Mouse (Mus musculus) kidney, embryonic 16.5 days (tissue): ENCODE data around the gene Atox1. TPM values are rescaled to one million over a fixed set of nuclear protein-coding genes. Genes with fewer than 3 reads are reported as not detected.

ENCODE experiments used
- ATAC-seq: fragments of 200-750 bp; cut with Nextera tagmentation; 2 replicates; pipeline ENCODE4 v1.8.0; 2017; ENCODE audit warnings: moderate TSS enrichment; ENCODE audit not compliant: low FRiP score, low TSS enrichment
- H3K27ac ChIP-seq: fragments of 300-500 bp; sonication (generic); 2 replicates; pipeline ENCODE4 v1.5.1; 2014; ENCODE audit warnings: low read length
- H3K27me3 ChIP-seq: fragments of 300-500 bp; sonication (generic); 2 replicates; pipeline ENCODE4 v1.6.1; 2014; ENCODE audit warnings: low read length, control low read depth, mixed read lengths; ENCODE audit not compliant: insufficient read depth
- H3K36me3 ChIP-seq: fragments of 300-500 bp; sonication (generic); 2 replicates; pipeline ENCODE4 v1.6.1; 2014; ENCODE audit warnings: low read length, control low read depth, mixed read lengths; ENCODE audit not compliant: insufficient read depth
- H3K4me1 ChIP-seq: fragments of 300-500 bp; sonication (generic); 2 replicates; pipeline ENCODE4 v1.6.1; 2014; ENCODE audit warnings: low read length, control low read depth, mixed read lengths; ENCODE audit not compliant: insufficient read depth
- H3K4me2 ChIP-seq: fragments of 300-500 bp; sonication (generic); replicated peaks from 2 replicates; pipeline ENCODE4 v1.6.1; 2014; ENCODE audit warnings: low read depth, low read length
- H3K4me3 ChIP-seq: fragments of 300-500 bp; sonication (generic); 2 replicates; pipeline ENCODE4 v1.5.1; 2014; ENCODE audit warnings: mild to moderate bottlenecking, low read length
- H3K9ac ChIP-seq: fragments of 300-500 bp; sonication (generic); replicated peaks from 2 replicates; pipeline ENCODE4 v1.6.1; 2014; ENCODE audit warnings: low read length
- H3K9me3 ChIP-seq: fragments of 300-500 bp; sonication (generic); 2 replicates; pipeline ENCODE4 v1.6.1; 2016; ENCODE audit warnings: low read length, control low read depth
- WGBS: fragments of 180-500 bp; shearing (Covaris S2); extraction: QIAGEN DNeasy Blood & Tissue Kit; methylation state at CpG from one replicate; pipeline ENCODE4 v1.1.7; 2014; 5-methylcytosine and 5-hydroxymethylcytosine counted together
- polyA plus RNA-seq: library from polyadenylated mRNA; unstranded; fragments of >200 nt; fragmentation: Nextera tagmentation; extraction: Ambion mirVana; gene quantifications from 2 replicates; pipeline ENCODE4 v1.2.1, GENCODE M21; 2015

Atox1 gene
- polyA plus RNA-seq, 1 experiment from 2014 or later, result 406 TPM

DNA sequence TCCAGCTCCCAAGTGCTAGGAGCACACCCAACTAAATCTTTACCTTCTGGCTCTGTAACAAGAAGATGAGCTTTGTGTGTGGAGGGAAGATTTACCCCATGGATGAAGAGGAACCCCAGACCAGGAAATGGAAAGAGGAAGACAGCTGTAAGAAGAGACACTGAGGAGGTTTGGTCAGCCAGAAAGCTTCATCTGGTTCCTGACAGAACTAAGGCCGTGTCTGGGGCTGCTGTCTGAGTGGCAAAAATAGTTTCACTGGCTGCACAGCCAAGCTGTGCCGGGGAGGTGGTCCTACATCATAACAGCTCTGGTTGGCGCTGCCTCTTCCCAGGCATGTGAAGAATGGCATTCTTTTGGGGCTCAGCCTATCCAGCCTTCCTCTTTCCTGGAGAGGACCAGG lies 28.1 kb downstream of the Atox1 start:
- Histone ChIP-seq H3K27ac (0 out of 2 replicates have a peak overlapping the region, but pooled peaks have one; percentile 13), H3K4me1 (peaks cover 11% of the 10 kb centered on the region), H3K27me3 (no peaks in the 10 kb centered on the region), H3K4me3 (no peak overlapping the region), H3K4me2 (no peak overlapping the region), H3K9me3 (no peaks in the 10 kb centered on the region), H3K36me3 (no peaks in the 10 kb centered on the region), H3K9ac (no peak overlapping the region)
- WGBS, result 65% methylated on average over 3 of the region's 3 CpGs
- no peak for ATAC-seq

DNA sequence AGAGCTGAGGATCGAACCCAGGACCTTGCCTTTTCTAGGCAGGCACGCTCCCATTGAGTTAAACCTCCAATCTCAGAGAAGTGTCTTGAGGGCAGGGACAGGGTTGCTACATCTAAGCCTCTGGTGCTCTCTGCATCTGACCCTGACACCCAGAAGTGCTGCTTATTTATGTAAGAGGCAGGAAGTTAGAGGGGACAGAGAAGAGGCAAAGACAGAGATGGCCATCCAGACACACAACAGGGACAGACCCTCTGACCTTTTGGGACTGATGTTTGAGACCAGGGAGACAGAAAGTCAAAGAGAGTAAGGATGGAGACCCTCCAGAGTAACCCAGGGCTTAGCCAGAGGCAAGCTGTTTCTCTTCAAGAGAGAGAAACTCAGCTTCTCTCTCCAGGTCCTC lies 31.1 kb downstream of the Atox1 start:
- 91% methylated on average over 2 of the region's 2 CpGs for WGBS
- H3K9ac ChIP-seq, result no peak overlapping the region
- peaks cover 27% of the 10 kb centered on the region for H3K4me1 ChIP-seq
- no peaks in the 10 kb centered on the region for H3K9me3 ChIP-seq
- no peaks in the 10 kb centered on the region for H3K36me3 ChIP-seq
- no peaks in the 10 kb centered on the region for H3K27me3 ChIP-seq
- H3K4me2 ChIP-seq, result no peak overlapping the region
- no peak for ATAC-seq
- no peak overlapping the region for H3K27ac ChIP-seq
- no peak overlapping the region for H3K4me3 ChIP-seq

GRCm38 (mm10) chr11:55428186-55429012 lies 32.6 kb downstream of the Atox1 start:
- no peak overlapping the region for H3K4me3 ChIP-seq
- peak overlapping the region; percentile 97 for H3K27ac ChIP-seq
- H3K4me2 ChIP-seq, result 0 out of 2 replicates have a peak overlapping the region, but pooled peaks have one; percentile 23
- peaks cover 43% of the 10 kb centered on the region for H3K4me1 ChIP-seq
- H3K27me3 ChIP-seq, result no peaks in the 10 kb centered on the region
- H3K9me3 ChIP-seq, result no peaks in the 10 kb centered on the region
- peak overlapping the region; percentile 60 for H3K9ac ChIP-seq
- no peaks in the 10 kb centered on the region for H3K36me3 ChIP-seq
- 32% methylated on average over 16 of the region's 16 CpGs for whole genome bisulfite sequencing
- peak; percentile 93 for ATAC-seq

- H3K9ac ChIP-seq, result peak overlapping the region; percentile 32; the same call in 1 of the 2 replicates
These were observed 36.2 kb downstream of the Atox1 start for GRCm38 (mm10) chr11:55424746-55425360.

DNA sequence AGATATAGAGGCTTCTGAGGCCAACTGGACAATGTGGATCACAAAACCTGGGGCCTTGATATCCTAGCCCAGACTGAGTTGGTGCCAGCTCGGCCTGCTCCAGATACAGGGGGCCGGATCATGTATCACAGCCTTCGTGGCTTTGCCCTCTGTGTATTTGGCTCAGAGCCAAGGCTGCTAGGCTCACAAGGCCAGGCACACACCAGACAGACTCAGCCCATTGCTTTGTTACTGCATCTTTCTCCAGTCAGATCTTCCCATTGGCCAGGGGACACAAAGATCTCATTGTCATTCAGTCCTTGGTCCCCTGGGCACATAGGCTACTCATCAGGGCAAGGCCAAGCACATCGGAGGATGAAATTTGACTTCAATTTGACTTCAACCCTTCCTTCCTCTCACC lies 37.3 kb downstream of the Atox1 start:
- H3K9ac ChIP-seq, result no peak overlapping the region
- peak overlapping the region; percentile 47; the same call in 1 of the 2 replicates for H3K27ac ChIP-seq
- H3K4me3 ChIP-seq, result no peak overlapping the region
- no peaks in the 10 kb centered on the region for H3K36me3 ChIP-seq
- ATAC-seq, result no peak
- no peak overlapping the region for H3K4me2 ChIP-seq
- no peaks in the 10 kb centered on the region for H3K27me3 ChIP-seq
- H3K4me1 ChIP-seq, result peaks cover 48% of the 10 kb centered on the region
- H3K9me3 ChIP-seq, result no peaks in the 10 kb centered on the region
- WGBS, result 19% methylated on average over 4 of the region's 4 CpGs

More at GRCm38 (mm10) chr11:55424746-55425360, 36.2 kb downstream of the Atox1 start:
- Histone ChIP-seq H3K27me3 (no peaks in the 10 kb centered on the region), H3K36me3 (no peaks in the 10 kb centered on the region), H3K4me1 (peaks cover 50% of the 10 kb centered on the region), H3K9me3 (no peaks in the 10 kb centered on the region), H3K4me3 (no peak overlapping the region), H3K27ac (peak overlapping the region; percentile 15; the same call in 1 of the 2 replicates), H3K4me2 (no peak overlapping the region)
- no peak for ATAC-seq
- WGBS, result 70% methylated on average over 8 of the region's 8 CpGs

- 100% methylated on average over 1 of the region's 1 CpGs for WGBS
- H3K9ac ChIP-seq, result no peak within 1 kb of the TSS
- no peaks in the 10 kb centered on the region for H3K9me3 ChIP-seq
- H3K36me3 ChIP-seq, result no peaks in the 10 kb centered on the region
- no peak within 1 kb of the TSS for H3K4me2 ChIP-seq
- H3K4me1 ChIP-seq, result peaks cover 41% of the 10 kb centered on the region
- no peak for ATAC-seq
- peak within 1 kb of the TSS; percentile 47; the same call in 1 of the 2 replicates for H3K27ac ChIP-seq
- no peaks in the 10 kb centered on the region for H3K27me3 ChIP-seq
- H3K4me3 ChIP-seq, result no peak within 1 kb of the TSS
These were observed 38.1 kb downstream of the Atox1 start, which contains the start of gene Sparc for GRCm38 (mm10) chr11:55422978-55423377. Gene Sparc (minus strand): TSS chr11:55423183.

DNA sequence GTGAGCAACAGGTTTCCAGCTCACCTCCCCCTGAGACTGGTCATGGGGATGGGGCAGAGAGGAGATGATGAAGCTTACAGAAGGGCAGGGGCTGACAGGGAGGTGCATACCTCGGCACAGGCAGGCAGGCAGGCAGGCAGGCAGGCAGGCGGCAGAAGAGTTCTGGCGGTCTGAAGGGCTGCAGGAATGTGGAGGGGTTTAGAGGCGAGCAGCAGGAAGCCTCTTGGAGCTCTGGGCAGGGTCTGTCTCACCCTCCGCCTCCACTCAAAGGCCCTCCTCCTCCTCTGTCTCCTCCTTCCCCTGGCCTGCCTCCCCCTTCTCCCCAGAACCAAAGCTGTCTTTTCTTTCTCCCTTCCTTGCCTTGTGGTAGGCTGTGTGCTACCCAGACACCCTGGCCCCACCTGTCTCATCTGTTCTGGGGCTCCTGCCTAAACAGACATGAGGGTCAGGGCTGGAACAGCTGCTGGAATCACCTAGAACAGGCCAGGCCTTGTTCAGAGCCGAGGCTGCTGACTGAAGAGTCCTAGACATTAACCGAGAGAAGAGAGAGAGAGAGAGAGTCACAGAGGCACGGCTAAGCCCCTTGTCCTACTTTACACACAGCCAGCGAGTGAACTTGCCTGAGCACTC lies 41.2 kb downstream of the Atox1 start:
- peaks cover 50% of the 10 kb centered on the region for H3K4me1 ChIP-seq
- 6% methylated on average over 9 of the region's 9 CpGs for WGBS

GRCm38 (mm10) chr11:55419296-55419677 lies 41.8 kb downstream of the Atox1 start:
- Histone ChIP-seq H3K9ac (peak overlapping the region; percentile 84), H3K4me2 (peak overlapping the region; percentile 66), H3K4me1 (peaks cover 50% of the 10 kb centered on the region), H3K27ac (peak overlapping the region; percentile 94), H3K9me3 (no peaks in the 10 kb centered on the region), H3K36me3 (no peaks in the 10 kb centered on the region), H3K4me3 (peak overlapping the region; percentile 61), H3K27me3 (no peaks in the 10 kb centered on the region)
- 3% methylated on average over 4 of the region's 4 CpGs for WGBS
- no peak for ATAC-seq

More for the DNA sequence above, 41.2 kb downstream of the Atox1 start:
- peak; percentile 87 for ATAC-seq
- Histone ChIP-seq H3K4me3 (peak overlapping the region; percentile 61), H3K27ac (peak overlapping the region; percentile 94), H3K27me3 (no peaks in the 10 kb centered on the region), H3K9me3 (no peaks in the 10 kb centered on the region), H3K9ac (peak overlapping the region; percentile 84), H3K36me3 (no peaks in the 10 kb centered on the region), H3K4me2 (peak overlapping the region; percentile 66)

- no peak for ATAC-seq
- WGBS, result 4% methylated on average over 3 of the region's 3 CpGs
- Histone ChIP-seq H3K9me3 (no peaks in the 10 kb centered on the region), H3K27me3 (no peaks in the 10 kb centered on the region), H3K36me3 (no peaks in the 10 kb centered on the region), H3K4me2 (peak overlapping the region; percentile 66), H3K27ac (peak overlapping the region; percentile 94), H3K4me1 (peaks cover 50% of the 10 kb centered on the region), H3K9ac (peak overlapping the region; percentile 84), H3K4me3 (peak overlapping the region; percentile 61)
These were observed 42.4 kb downstream of the Atox1 start for GRCm38 (mm10) chr11:55418704-55419061.
